Mouse (Mus musculus) kidney, postnatal 0 days (tissue): ENCODE measurements around the gene Arhgap45. TPM values are rescaled to one million over a fixed set of nuclear protein-coding genes. Genes with fewer than 3 reads are reported as not detected.

Experiments used
- ATAC-seq: fragments of 200-750 bp; cut with Nextera tagmentation; replicated peaks from 2 replicates; pipeline ENCODE4 v1.8.0; 2017; ENCODE audit warnings: low read depth, moderate number of reproducible peaks, moderate TSS enrichment, moderate library complexity; ENCODE audit not compliant: low FRiP score
- DNase-seq: peaks from one replicate; pipeline ENCODE4 v3.0.0-alpha.2; 2016; ENCODE audit warnings: low spot score
- H3K27ac ChIP-seq: fragments of 300-500 bp; sonication (generic); 2 replicates; pipeline ENCODE4 v1.5.1; 2014; ENCODE audit warnings: mild to moderate bottlenecking
- H3K27me3 ChIP-seq: fragments of 300-500 bp; sonication (generic); 2 replicates; pipeline ENCODE4 v1.6.1; 2014; ENCODE audit warnings: low read length, mixed read lengths; ENCODE audit not compliant: insufficient read depth
- H3K36me3 ChIP-seq: fragments of 300-500 bp; sonication (generic); 2 replicates; pipeline ENCODE4 v1.6.1; 2014; ENCODE audit warnings: low read length, mixed read lengths; ENCODE audit not compliant: insufficient read depth
- H3K4me1 ChIP-seq: fragments of 300-500 bp; sonication (generic); replicated peaks from 2 replicates; pipeline ENCODE4 v1.6.1; 2014; ENCODE audit warnings: antibody characterized with exemption, low read length, mixed read lengths; ENCODE audit not compliant: insufficient read depth
- H3K4me2 ChIP-seq: fragments of 300-500 bp; sonication (generic); 2 replicates; pipeline ENCODE4 v1.6.1; 2014; ENCODE audit warnings: mild to moderate bottlenecking, low read length, moderate library complexity, mixed read lengths
- H3K4me3 ChIP-seq: fragments of 300-500 bp; sonication (generic); replicated peaks from 2 replicates; pipeline ENCODE4 v1.5.1; 2014; ENCODE audit warnings: low read depth, low read length
- H3K9ac ChIP-seq: fragments of 300-500 bp; sonication (generic); 2 replicates; pipeline ENCODE4 v1.6.1; 2014; ENCODE audit warnings: low read depth, low read length
- H3K9me3 ChIP-seq: fragments of 300-500 bp; sonication (generic); replicated peaks from 2 replicates; pipeline ENCODE4 v1.6.1; 2016; ENCODE audit warnings: low read length, inconsistent platforms, mixed read lengths
- CTCF ChIP-seq: IDR thresholded peaks from 2 replicates; pipeline ENCODE4 v1.5.1; 2016; ENCODE audit warnings: antibody characterized with exemption, low read depth, mild to moderate bottlenecking, moderate library complexity
- WGBS: fragments of 180-500 bp; shearing (Covaris S2); extraction: QIAGEN DNeasy Blood & Tissue Kit; methylation state at CpG from one replicate; pipeline ENCODE4 v1.1.7; 2014; 5-methylcytosine and 5-hydroxymethylcytosine counted together
- polyA plus RNA-seq: library from polyadenylated mRNA; unstranded; fragments of >200 nt; fragmentation: Nextera tagmentation; extraction: Ambion mirVana; gene quantifications from 2 replicates; pipeline ENCODE4 v1.2.1, GENCODE M21; 2015

The Arhgap45 gene
- polyA plus RNA-seq, 1 experiment from 2014 or later, result 4.0 TPM

DNA sequence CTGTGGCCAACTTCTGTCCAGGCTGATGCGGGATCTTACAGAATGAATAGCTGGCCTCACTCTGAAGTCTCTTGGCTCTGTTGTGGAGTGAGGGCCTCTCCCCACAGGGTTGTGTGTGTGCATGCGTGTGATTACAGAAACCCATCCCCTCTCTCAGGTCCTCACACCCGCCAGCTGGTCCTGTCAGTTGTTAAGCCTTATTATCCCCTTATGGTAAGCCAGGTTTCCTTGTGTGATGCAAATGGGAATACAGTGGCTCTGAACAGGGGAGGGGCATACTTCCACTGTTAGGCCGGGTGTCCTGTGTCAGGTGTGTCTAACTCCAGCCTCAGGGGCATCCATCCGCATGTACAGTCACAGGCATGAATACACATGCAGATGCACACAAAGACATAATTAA is 29.3 kb downstream of the Arhgap45 start:
- no peak overlapping the region for H3K4me3 ChIP-seq
- no peak for DNase-seq
- no peak for TF ChIP-seq CTCF
- no peak overlapping the region for H3K27ac ChIP-seq
- 0 out of 2 replicates have a peak, but pooled peaks cover 3% of the 10 kb centered on the region for H3K4me1 ChIP-seq
- no peak overlapping the region for H3K4me2 ChIP-seq
- H3K27me3 ChIP-seq, result no peaks in the 10 kb centered on the region
- no peaks in the 10 kb centered on the region for H3K36me3 ChIP-seq
- no peak overlapping the region for H3K9ac ChIP-seq
- H3K9me3 ChIP-seq, result no peaks in the 10 kb centered on the region
- WGBS, result 78% methylated on average over 5 of the region's 5 CpGs
- no peak for ATAC-seq

GRCm38 (mm10) chr10:80047041-80047565 is 30.6 kb downstream of the Arhgap45 start, which contains the start of gene Gpx4:
TSS of gene Gpx4 (plus strand) at chr10:80047166.
- Histone ChIP-seq H3K9me3 (no peaks in the 10 kb centered on the region), H3K36me3 (no peaks in the 10 kb centered on the region), H3K9ac (peak within 1 kb of the TSS; percentile 28; the same call in 1 of the 2 replicates), H3K4me1 (0 out of 2 replicates have a peak, but pooled peaks cover 8% of the 10 kb centered on the region), H3K27ac (peak within 1 kb of the TSS; percentile 75), H3K4me2 (0 out of 2 replicates have a peak within 1 kb of the TSS, but pooled peaks have one; percentile 5), H3K27me3 (no peaks in the 10 kb centered on the region), H3K4me3 (no peak within 1 kb of the TSS)
- TF ChIP-seq CTCF, result no peak
- DNase-seq (no peak), ATAC-seq (no peak)
- WGBS, result 36% methylated on average over 9 of the region's 9 CpGs

GRCm38 (mm10) chr10:80048396-80048795 is 31.9 kb downstream of the Arhgap45 start:
- TF ChIP-seq CTCF, result no peak
- Histone ChIP-seq H3K4me2 (no peak overlapping the region), H3K4me3 (no peak overlapping the region), H3K27me3 (no peaks in the 10 kb centered on the region), H3K27ac (peak overlapping the region; percentile 58; the same call in 1 of the 2 replicates), H3K36me3 (no peaks in the 10 kb centered on the region), H3K4me1 (0 out of 2 replicates have a peak, but pooled peaks cover 17% of the 10 kb centered on the region), H3K9ac (no peak overlapping the region), H3K9me3 (no peaks in the 10 kb centered on the region)
- DNase-seq (no peak), ATAC-seq (no peak)
- 47% methylated on average over 5 of the region's 5 CpGs for WGBS

DNA sequence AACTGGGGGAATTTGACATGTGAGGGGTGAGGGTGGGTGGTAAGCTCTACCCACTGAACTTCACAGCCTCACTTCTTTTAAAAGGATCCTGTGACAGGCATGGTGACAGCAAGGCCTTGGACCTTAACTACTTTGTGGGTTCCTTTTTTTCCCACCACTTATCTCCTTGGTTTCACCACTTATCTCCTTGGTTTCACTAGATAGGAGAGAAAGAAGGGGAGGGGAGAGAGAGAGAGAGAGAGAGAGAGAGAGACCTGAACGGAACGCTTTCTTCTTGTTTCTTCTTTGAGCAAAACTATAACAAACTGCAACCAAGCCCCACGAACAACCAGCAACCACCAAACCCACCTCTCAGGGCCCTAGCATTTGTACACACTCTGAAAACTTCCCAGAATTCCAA is 32.4 kb downstream of the Arhgap45 start:
- Histone ChIP-seq H3K4me3 (no peak overlapping the region), H3K9ac (no peak overlapping the region), H3K9me3 (no peaks in the 10 kb centered on the region), H3K4me1 (0 out of 2 replicates have a peak, but pooled peaks cover 17% of the 10 kb centered on the region), H3K27me3 (no peaks in the 10 kb centered on the region), H3K36me3 (no peaks in the 10 kb centered on the region), H3K4me2 (no peak overlapping the region), H3K27ac (peak overlapping the region; percentile 58; the same call in 1 of the 2 replicates)
- DNase-seq (no peak), ATAC-seq (no peak)
- TF ChIP-seq CTCF, result no peak
- WGBS, result 81% methylated on average over 3 of the region's 3 CpGs

GRCm38 (mm10) chr10:80050244-80050643 is 33.8 kb downstream of the Arhgap45 start:
- no peaks in the 10 kb centered on the region for H3K27me3 ChIP-seq
- no peak for TF ChIP-seq CTCF
- no peak overlapping the region for H3K4me3 ChIP-seq
- peaks cover 19% of the 10 kb centered on the region for H3K4me1 ChIP-seq
- H3K4me2 ChIP-seq, result no peak overlapping the region
- ATAC-seq (no peak), DNase-seq (no peak)
- no peaks in the 10 kb centered on the region for H3K36me3 ChIP-seq
- 39% methylated on average over 6 of the region's 6 CpGs for WGBS
- no peaks in the 10 kb centered on the region for H3K9me3 ChIP-seq
- H3K9ac ChIP-seq, result no peak overlapping the region
- peak overlapping the region; percentile 88; the same call in 1 of the 2 replicates for H3K27ac ChIP-seq

GRCm38 (mm10) chr10:80050885-80051617 is 34.6 kb downstream of the Arhgap45 start:
- TF ChIP-seq CTCF, result no peak
- H3K27ac ChIP-seq, result peak overlapping the region; percentile 88
- 33% methylated on average over 15 of the region's 15 CpGs for WGBS
- peaks cover 5% of the 10 kb centered on the region; the same call in 1 of the 2 replicates for H3K36me3 ChIP-seq
- peak overlapping the region; percentile 10; the same call in 1 of the 2 replicates for H3K9ac ChIP-seq
- ATAC-seq (no peak), DNase-seq (no peak)
- no peaks in the 10 kb centered on the region for H3K9me3 ChIP-seq
- peaks cover 25% of the 10 kb centered on the region for H3K4me1 ChIP-seq
- no peaks in the 10 kb centered on the region for H3K27me3 ChIP-seq
- no peak overlapping the region for H3K4me3 ChIP-seq
- no peak overlapping the region for H3K4me2 ChIP-seq
